Mouse (Mus musculus) MEL (cell line): Measurements from ENCODE around the gene Kctd13. TPM values are rescaled to one million over a fixed set of nuclear protein-coding genes. Genes with fewer than 3 reads are reported as not detected.

Experiments used
- DNase-seq: peaks from one replicate; pipeline ENCODE4 v3.0.0; 2011; ENCODE audit warnings: low read depth, low spot score
- H3K27ac ChIP-seq: 2 replicates; pipeline ENCODE4 v1.5.1; 2012; ENCODE audit warnings: low read depth, mild to moderate bottlenecking, control low read depth, low read length, moderate library complexity; ENCODE audit not compliant: control insufficient read depth
- H3K27me3 ChIP-seq, 2 experiments: fragments of 150-350 bp in 1 of 2; sonication (generic) in 1 of 2; 2 replicates each; pipeline ENCODE4 v1.6.1; 2012; ENCODE audit warnings: low read length in 2 of 2, mild to moderate bottlenecking in 2 of 2, improper control_type of control experiment in 1 of 2, moderate library complexity in 1 of 2; ENCODE audit not compliant: insufficient read depth in 2 of 2, control insufficient read depth in 1 of 2
- H3K36me3 ChIP-seq, 2 experiments: 2 replicates each; pipeline ENCODE4 v1.6.1; 2012 to 2014; ENCODE audit warnings: low read length in 2 of 2, improper control_type of control experiment in 1 of 2, inconsistent platforms in 1 of 2, mild to moderate bottlenecking in 1 of 2; ENCODE audit not compliant: insufficient read depth in 2 of 2, control insufficient read depth in 1 of 2
- H3K4me1 ChIP-seq, 2 experiments: fragments of 150-350 bp in 1 of 2; sonication (generic) in 1 of 2; 2 replicates each; pipeline ENCODE4 v1.6.1; 2012; ENCODE audit warnings: low read length in 2 of 2, improper control_type of control experiment in 1 of 2, mild to moderate bottlenecking in 1 of 2; ENCODE audit not compliant: insufficient read depth in 2 of 2, control insufficient read depth in 1 of 2
- H3K4me3 ChIP-seq, 2 experiments: fragments of 150-350 bp in 1 of 2; sonication (generic) in 1 of 2; 2 replicates each; pipeline ENCODE4 v1.5.1; 2012; ENCODE audit warnings: low read depth in 2 of 2, low read length in 2 of 2, mild to moderate bottlenecking in 2 of 2, moderate library complexity in 2 of 2, control low read depth in 1 of 2, improper control_type of control experiment in 1 of 2; ENCODE audit not compliant: control insufficient read depth in 1 of 2, insufficient read depth in 1 of 2
- H3K79me2 ChIP-seq: 2 replicates; pipeline ENCODE4 v1.6.1; 2012; ENCODE audit warnings: mild to moderate bottlenecking, low read length, moderate library complexity; ENCODE audit not compliant: control insufficient read depth, poor library complexity, insufficient read depth
- H3K9ac ChIP-seq: 2 replicates; pipeline ENCODE4 v1.6.1; 2012; ENCODE audit warnings: low read depth, mild to moderate bottlenecking, control low read depth, low read length, moderate library complexity; ENCODE audit not compliant: control insufficient read depth, poor library complexity, severe bottlenecking
- H3K9me3 ChIP-seq: fragments of 150-350 bp; sonication (generic); replicated peaks from 2 replicates; pipeline ENCODE4 v1.6.1; 2012; ENCODE audit warnings: mild to moderate bottlenecking, low read length, improper control_type of control experiment, moderate library complexity; ENCODE audit not compliant: insufficient read depth
- BHLHE40 ChIP-seq: IDR thresholded peaks from 2 replicates; pipeline ENCODE4 v1.6.1; 2012; ENCODE audit warnings: low read depth, mild to moderate bottlenecking, inconsistent platforms, low read length, improper control_type of control experiment, borderline replicate concordance
- CHD2 ChIP-seq: IDR thresholded peaks from 2 replicates; pipeline ENCODE4 v1.6.1; 2011; ENCODE audit warnings: low read length, improper control_type of control experiment
- CTCF ChIP-seq, 3 experiments: IDR thresholded peaks in 2 of 3; conservative IDR thresholded peaks in 1 of 3; 2 replicates each; pipeline ENCODE4 v1.5.1; 2011 to 2012; ENCODE audit warnings: low read length in 3 of 3, low read depth in 2 of 3, mild to moderate bottlenecking in 2 of 3, improper control_type of control experiment in 1 of 3, inconsistent platforms in 1 of 3, mixed read lengths in 1 of 3, moderate library complexity in 1 of 3; ENCODE audit not compliant: control insufficient read depth in 1 of 3, insufficient read depth in 1 of 3, poor library complexity in 1 of 3, severe bottlenecking in 1 of 3
- EP300 ChIP-seq, 2 experiments: IDR thresholded peaks; 2 replicates each; pipeline ENCODE4 v1.6.1; 2011; ENCODE audit warnings: improper control_type of control experiment in 2 of 2, low read length in 2 of 2, low read depth in 1 of 2, mild to moderate bottlenecking in 1 of 2
- GATA1 ChIP-seq: IDR thresholded peaks from 2 replicates; pipeline ENCODE4 v1.6.1; 2011; ENCODE audit warnings: low read depth, low read length, improper control_type of control experiment
- JUND ChIP-seq: IDR thresholded peaks from 2 replicates; pipeline ENCODE4 v1.6.1; 2011; ENCODE audit warnings: low read depth, mild to moderate bottlenecking, improper control_type of control experiment, low read length
- KAT2A ChIP-seq: conservative IDR thresholded peaks from 2 replicates; pipeline ENCODE4 v1.6.1; 2012; ENCODE audit warnings: low read depth, low read length, improper control_type of control experiment, inconsistent platforms
- MAFK ChIP-seq: IDR thresholded peaks from 2 replicates; pipeline ENCODE4 v1.6.1; 2011; ENCODE audit warnings: low read depth, mild to moderate bottlenecking, low read length, improper control_type of control experiment, borderline replicate concordance
- MAX ChIP-seq: IDR thresholded peaks from 2 replicates; pipeline ENCODE4 v1.6.1; 2011; ENCODE audit warnings: low read length, improper control_type of control experiment
- MEF2A ChIP-seq: IDR thresholded peaks from 2 replicates; pipeline ENCODE4 v1.6.1; 2014; ENCODE audit warnings: low read depth, mild to moderate bottlenecking, inconsistent platforms, low read length, improper control_type of control experiment; ENCODE audit not compliant: poor library complexity, insufficient replicate concordance, severe bottlenecking; ENCODE audit errors: extremely low read depth
- MYB ChIP-seq: IDR thresholded peaks from 2 replicates; pipeline ENCODE4 v1.6.1; 2011; ENCODE audit warnings: mild to moderate bottlenecking, low read depth, low read length, improper control_type of control experiment
- MYC ChIP-seq: IDR thresholded peaks from 2 replicates; pipeline ENCODE4 v1.6.1; 2011; ENCODE audit warnings: low read depth, mild to moderate bottlenecking, low read length, improper control_type of control experiment, moderate library complexity
- POLR2AphosphoS2 ChIP-seq: IDR thresholded peaks from 2 replicates; pipeline ENCODE4 v1.6.1; 2011; ENCODE audit warnings: low read length, improper control_type of control experiment
- RCOR1 ChIP-seq: IDR thresholded peaks from 2 replicates; pipeline ENCODE4 v1.6.1; 2012; ENCODE audit warnings: low read depth, mild to moderate bottlenecking, inconsistent platforms, low read length, improper control_type of control experiment
- SMC3 ChIP-seq: IDR thresholded peaks from 2 replicates; pipeline ENCODE4 v1.6.1; 2011; ENCODE audit warnings: low read depth, low read length, improper control_type of control experiment
- TAL1 ChIP-seq: IDR thresholded peaks from 2 replicates; pipeline ENCODE4 v1.6.1; 2012; ENCODE audit warnings: mild to moderate bottlenecking, inconsistent platforms, low read length, moderate library complexity, mixed read lengths
- TCF12 ChIP-seq: IDR thresholded peaks from 2 replicates; pipeline ENCODE4 v1.6.1; 2014; ENCODE audit warnings: low read depth, mild to moderate bottlenecking, inconsistent platforms, low read length, improper control_type of control experiment, moderate library complexity
- ZKSCAN1 ChIP-seq: IDR thresholded peaks from 2 replicates; pipeline ENCODE4 v1.6.1; 2012; ENCODE audit warnings: low read depth, mild to moderate bottlenecking, inconsistent platforms, low read length, improper control_type of control experiment, moderate library complexity
- polyA plus RNA-seq, 2 experiments: library from polyadenylated mRNA; stranded (reverse) in 1 of 2; unstranded in 1 of 2; fragments of >175 nt in 1 of 2; fragments of >200 nt in 1 of 2; gene quantifications; 2 replicates each; pipeline versions ENCODE4 v1.2.1 to v1.2.4; 2012; ENCODE audit warnings: low replicate concordance in 2 of 2, low read depth in 1 of 2; ENCODE audit not compliant: insufficient read length in 2 of 2, insufficient read depth in 1 of 2, missing spikeins in 1 of 2
- total RNA-seq: library from RNA; depleted of rRNA; stranded (reverse); fragments of 300-350 nt; gene quantifications from 2 replicates; pipeline ENCODE4 v1.2.3, GENCODE M21; 2012

Gene Kctd13
- total and polyA plus RNA-seq, 3 experiments = 17.7 to 26.2 TPM; not detected in 1

DNA sequence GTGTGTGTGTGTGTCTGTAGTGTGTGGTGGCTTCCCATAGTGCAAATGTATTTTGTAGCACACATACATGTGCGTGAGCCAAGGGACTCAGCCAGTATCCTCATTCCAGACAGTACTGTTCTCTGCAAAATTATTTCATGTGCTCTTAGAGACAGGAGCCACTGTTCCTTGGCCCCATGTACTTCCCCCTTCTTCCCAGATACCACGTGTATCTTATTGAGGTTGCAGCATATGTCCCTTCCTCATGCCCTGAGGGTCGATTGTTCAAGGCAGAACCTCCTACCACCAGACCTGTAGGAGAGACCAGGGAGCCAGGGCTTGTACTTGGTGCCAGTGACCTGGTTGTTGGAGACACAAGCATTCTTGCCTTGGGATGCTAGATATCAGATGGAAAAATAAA is 26.4 kb downstream of the Kctd13 start:
- H3K9me3 ChIP-seq = no peaks in the 10 kb centered on the region
- H3K27me3 ChIP-seq = no peaks in the 10 kb centered on the region
- no peak overlapping the region for H3K27ac ChIP-seq
- no peaks in the 10 kb centered on the region for H3K79me2 ChIP-seq
- peaks cover 0 to 9% of the 10 kb centered on the region in 2 experiments; a peak in 2 of 4 replicates for H3K36me3 ChIP-seq
- TF ChIP-seq MYC (no peak), KAT2A (no peak), POLR2AphosphoS2 (no peak), CHD2 (no peak), ZKSCAN1 (no peak), BHLHE40 (no peak), MAFK (no peak), RCOR1 (no peak), MEF2A (no peak), MAX (no peak), MYB (no peak), SMC3 (no peak), TAL1 (no peak)
- H3K4me1 ChIP-seq = peaks cover 6 to 12% of the 10 kb centered on the region in 2 experiments
- H3K9ac ChIP-seq = no peak overlapping the region
- DNase-seq = no peak
- no peak overlapping the region for H3K4me3 ChIP-seq

DNA sequence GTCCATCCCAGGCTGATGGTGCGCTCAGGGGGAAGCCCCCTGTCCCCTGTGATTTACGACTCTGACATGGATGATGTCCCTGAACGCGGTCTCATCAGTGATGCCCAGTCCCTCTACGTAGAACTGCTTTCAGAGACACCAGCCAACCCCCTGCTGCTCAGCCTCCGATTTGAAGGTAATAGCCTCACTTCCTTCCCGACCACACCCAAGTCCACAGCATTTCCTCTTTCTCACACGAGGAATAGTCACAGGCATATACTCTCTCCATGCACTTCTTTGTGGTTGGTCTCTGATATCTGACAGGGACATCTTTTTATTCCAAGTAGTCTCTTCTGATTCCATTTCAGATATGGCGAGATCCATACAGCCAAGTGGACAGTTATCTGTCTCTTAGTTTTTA is 31.1 kb downstream of the Kctd13 start:
- DNase-seq = peak; percentile 55
- TF ChIP-seq MYC (peak; percentile 52; the same call in 1 of the 2 replicates), JUND (no peak), TCF12 (no peak), EP300 (IDR thresholded peaks at IDR 0.05; ENCODE audit: low read depth in 1 of 2, low read length in 2 of 2) (no peak), BHLHE40 (no peak), CTCF (IDR thresholded peaks at IDR 0.05 in 2 of 3, conservative IDR thresholded peaks at IDR 0.05 in 1 of 3; ENCODE audit: control insufficient read depth in 1 of 3, insufficient read depth in 1 of 3, low read depth in 2 of 3, low read length in 3 of 3, poor library complexity in 1 of 3, severe bottlenecking in 1 of 3) (no peak), GATA1 (0 out of 2 replicates have a peak, but pooled peaks have one; percentile 23)
- H3K27me3 ChIP-seq = no peaks in the 10 kb centered on the region
- H3K4me1 ChIP-seq = peaks cover 6 to 11% of the 10 kb centered on the region in 2 experiments
- H3K9ac ChIP-seq = no peak overlapping the region
- H3K27ac ChIP-seq = no peak overlapping the region
- peaks cover 0 to 9% of the 10 kb centered on the region in 2 experiments; a peak in 2 of 4 replicates for H3K36me3 ChIP-seq
- H3K4me3 ChIP-seq = no peak overlapping the region
- no peaks in the 10 kb centered on the region for H3K9me3 ChIP-seq
- H3K79me2 ChIP-seq = no peaks in the 10 kb centered on the region
